Mouse (Mus musculus) left cerebral cortex, postnatal 14 days (tissue): ENCODE data around the gene Macrod1. TPM values are rescaled to one million over a fixed set of nuclear protein-coding genes. Genes with fewer than 3 reads are reported as not detected.

Experiments
- DNase-seq, 2 experiments: peaks; one replicate each; pipeline ENCODE4 v3.0.0; 2021 to 2022; ENCODE audit warnings: low spot score in 2 of 2, mixed read lengths in 1 of 2
- intact Hi-C: fragments of 180-260 bp; cut with DNase I; formaldehyde crosslinking; loops from one replicate; pipeline ENCODE4 v1.15.1; 2025
- total RNA-seq, 2 experiments: library from RNA; stranded (reverse); gene quantifications; 2 replicates each; pipeline ENCODE4 v1.2.3; 2021

Macrod1 gene
- total RNA-seq, 2 experiments from 2014 or later = 8.4 to 11.3 TPM

- intact Hi-C loops = no loop called here
- DNase-seq = no peak
These were observed 95.5 kb downstream of the Macrod1 start for GRCm38 (mm10) chr19:7151927-7152653.

GRCm38 (mm10) chr19:7153232-7153631, 96.6 kb downstream of the Macrod1 start:
- DNase-seq = peak in 1 of 2 experiments; percentile 41

GRCm38 (mm10) chr19:7155196-7155595, 98.6 kb downstream of the Macrod1 start:
- intact Hi-C loops = no loop called here
- peak in 1 of 2 experiments; percentile 62 for DNase-seq

More at GRCm38 (mm10) chr19:7153232-7153631, 96.6 kb downstream of the Macrod1 start:
- intact Hi-C loops = no loop called here

GRCm38 (mm10) chr19:7157734-7158133, 101.1 kb downstream of the Macrod1 start:
- intact Hi-C loops = no loop called here

DNA sequence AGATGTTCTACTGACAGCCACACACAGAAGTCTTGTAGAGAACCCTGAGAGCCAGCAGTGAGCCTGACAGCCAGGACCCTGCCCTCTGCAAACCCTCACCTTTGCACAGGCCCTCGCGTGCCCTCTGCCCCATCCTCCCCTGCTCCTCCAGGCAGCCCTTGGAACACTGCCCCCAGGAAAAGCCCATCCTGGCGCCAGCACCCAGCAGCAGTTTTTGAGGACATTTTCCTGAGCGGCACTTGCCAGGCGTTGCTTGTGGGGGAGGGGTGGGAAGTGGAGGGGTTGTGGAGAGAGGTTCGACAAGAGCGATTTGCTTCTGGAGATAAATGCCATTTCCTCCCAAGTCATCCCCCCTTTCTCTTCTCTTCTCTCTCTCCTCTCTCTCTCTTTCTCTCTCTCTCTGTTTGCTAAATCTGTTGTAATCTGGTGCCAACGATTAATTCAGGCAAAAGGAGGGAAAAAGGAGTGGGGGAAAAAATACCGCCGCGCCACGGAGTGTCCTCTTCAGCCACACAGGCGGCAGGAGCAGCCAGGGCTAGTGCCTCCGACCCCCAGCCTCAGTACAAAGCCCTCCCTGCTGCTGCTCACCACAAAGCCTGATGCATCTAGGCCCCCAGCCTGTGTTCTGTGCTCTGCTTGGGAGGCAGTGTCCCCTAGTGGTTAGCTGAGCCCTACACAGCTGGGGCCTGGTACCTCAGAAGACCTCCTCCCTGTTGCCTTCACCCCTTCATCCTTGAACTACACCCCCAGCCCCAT, 103.7 kb downstream of the Macrod1 start:
- DNase-seq = peak; percentile 59 to 62

More at GRCm38 (mm10) chr19:7157734-7158133, 101.1 kb downstream of the Macrod1 start:
- no peak for DNase-seq

DNA sequence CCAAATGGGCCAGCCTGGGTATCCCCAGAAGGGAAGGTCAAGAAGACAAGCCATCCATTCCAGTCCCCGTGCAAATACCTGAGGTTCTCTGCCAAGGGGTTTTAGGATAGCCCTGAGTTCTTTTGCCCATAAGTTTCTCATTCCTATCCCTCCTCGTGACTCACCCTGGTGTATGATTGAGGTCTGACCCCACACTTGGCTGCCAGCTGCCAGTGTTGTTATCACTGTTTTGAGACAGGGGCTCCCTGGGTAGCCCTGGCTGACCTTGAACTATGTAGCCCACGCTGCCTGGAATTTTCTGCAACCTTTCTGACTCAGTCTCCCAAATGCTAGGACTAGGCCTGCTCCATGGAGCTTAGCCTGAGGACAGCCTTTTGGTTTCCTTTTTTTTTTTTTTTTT, 104.5 kb downstream of the Macrod1 start:
- DNase-seq = no peak
- intact Hi-C loops = no loop called here

More for the DNA sequence above, 103.7 kb downstream of the Macrod1 start:
- intact Hi-C loops = loop anchor here (1.0 kb wide), 1 partner anchor 92 kb away; no protein-coding TSS in a partner anchor

DNA sequence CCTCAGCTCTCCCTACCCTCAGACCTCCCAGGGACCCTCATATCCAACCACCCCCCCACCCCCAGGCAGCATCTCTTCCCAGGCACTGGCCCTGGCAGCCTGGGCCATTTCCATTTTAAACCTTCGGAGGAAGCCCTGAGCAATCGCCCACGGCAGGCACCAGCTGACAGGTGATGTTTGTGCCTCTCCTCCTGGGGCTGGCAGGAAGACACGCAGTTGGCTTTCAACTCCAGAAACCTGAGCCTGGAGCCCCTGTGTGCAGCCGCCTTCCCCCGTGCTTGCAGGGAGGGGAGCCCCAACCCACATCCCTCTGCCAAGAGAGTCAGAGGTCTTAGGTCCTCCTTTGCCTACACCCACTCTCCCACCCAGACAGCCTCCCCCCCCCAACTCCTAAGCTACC, 107.6 kb downstream of the Macrod1 start:
- peak in 1 of 2 experiments; percentile 53 for DNase-seq

GRCm38 (mm10) chr19:7164820-7165323, 108.3 kb downstream of the Macrod1 start:
- intact Hi-C loops = loop anchor here (5.0 kb wide), 1 partner anchor 37 kb away; no protein-coding TSS in a partner anchor

More for the DNA sequence above, 107.6 kb downstream of the Macrod1 start:
- intact Hi-C loops = no loop called here

DNA sequence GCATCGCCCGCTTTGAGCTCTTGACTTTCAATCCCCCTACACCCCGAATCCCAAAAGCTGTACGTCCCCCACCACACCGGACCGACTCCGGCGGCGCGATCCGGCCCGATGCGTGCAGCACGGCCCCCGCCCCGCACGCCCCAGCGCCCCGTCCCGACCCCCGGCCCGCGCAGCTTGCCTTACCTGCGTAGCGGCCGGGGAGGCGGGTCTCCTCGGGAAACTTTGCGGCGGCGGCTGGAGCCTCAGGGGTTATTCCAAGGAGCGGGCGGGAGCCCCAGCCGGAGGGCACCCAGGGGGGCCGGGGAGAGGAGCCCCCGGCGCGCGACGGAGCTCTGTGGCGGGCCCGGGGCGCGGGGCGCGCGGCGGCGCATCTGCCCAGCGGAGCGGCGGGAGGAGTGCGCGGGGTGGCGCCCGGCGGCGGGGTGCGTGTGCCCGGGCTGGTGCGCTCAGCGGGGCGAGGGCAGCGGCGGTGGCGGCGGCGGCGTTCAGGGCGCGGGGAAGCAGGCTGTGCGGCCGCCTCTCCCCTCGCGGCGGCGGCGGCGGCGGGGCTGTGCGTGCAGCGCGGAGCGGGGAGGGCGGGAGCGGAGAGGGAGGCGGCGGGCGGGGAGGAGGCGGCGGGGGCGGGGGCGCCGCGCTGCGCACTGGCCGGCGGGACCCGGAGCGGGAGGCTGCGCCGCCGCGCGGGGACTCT, 109.0 kb downstream of the Macrod1 start:
- intact Hi-C loops = loop anchor here (5.0 kb wide), 1 partner anchor 37 kb away; no protein-coding TSS in a partner anchor
- DNase-seq = peak in 1 of 2 experiments; percentile 41

More at GRCm38 (mm10) chr19:7164820-7165323, 108.3 kb downstream of the Macrod1 start:
- DNase-seq = peak in 1 of 2 experiments; percentile 40

DNA sequence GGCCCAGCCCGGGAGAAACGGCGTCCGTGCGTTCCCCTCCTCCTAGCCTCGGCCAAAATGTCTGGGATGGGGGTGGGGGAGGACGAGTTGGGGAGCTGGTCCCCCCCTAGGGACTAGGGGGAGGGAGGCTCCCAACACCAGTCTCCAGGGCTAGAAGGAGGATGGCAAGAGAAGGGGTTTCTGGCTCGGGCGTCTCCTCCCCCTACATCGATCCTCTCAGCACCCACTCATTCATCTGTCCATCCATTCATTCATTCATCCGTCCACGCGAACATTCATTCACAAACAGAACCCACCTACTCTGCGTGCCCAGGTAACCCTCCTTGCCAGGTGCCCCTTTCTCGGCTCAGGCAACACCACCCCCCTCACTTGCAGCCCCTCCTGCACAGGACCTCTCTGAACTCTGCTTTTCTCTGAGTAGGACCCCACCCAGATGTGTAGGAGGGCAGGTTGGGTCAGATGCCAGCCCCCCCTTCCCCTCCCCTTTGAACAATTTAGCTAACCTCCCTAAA, 109.6 kb downstream of the Macrod1 start:
- intact Hi-C loops = loop anchor here (5.0 kb wide), 1 partner anchor 36 kb away; no protein-coding TSS in a partner anchor
- DNase-seq = no peak

GRCm38 (mm10) chr19:7166767-7167166, 110.2 kb downstream of the Macrod1 start:
- no peak for DNase-seq
- intact Hi-C loops = loop anchor here (5.0 kb wide), 1 partner anchor 36 kb away; no protein-coding TSS in a partner anchor

- DNase-seq = no peak
- intact Hi-C loops = loop anchor here (5.0 kb wide), 1 partner anchor 34 kb away; no protein-coding TSS in a partner anchor
These were observed 111.8 kb downstream of the Macrod1 start for GRCm38 (mm10) chr19:7168423-7168822.

GRCm38 (mm10) chr19:7170916-7171315, 114.3 kb downstream of the Macrod1 start:
- DNase-seq = no peak
- intact Hi-C loops = no loop called here

DNA sequence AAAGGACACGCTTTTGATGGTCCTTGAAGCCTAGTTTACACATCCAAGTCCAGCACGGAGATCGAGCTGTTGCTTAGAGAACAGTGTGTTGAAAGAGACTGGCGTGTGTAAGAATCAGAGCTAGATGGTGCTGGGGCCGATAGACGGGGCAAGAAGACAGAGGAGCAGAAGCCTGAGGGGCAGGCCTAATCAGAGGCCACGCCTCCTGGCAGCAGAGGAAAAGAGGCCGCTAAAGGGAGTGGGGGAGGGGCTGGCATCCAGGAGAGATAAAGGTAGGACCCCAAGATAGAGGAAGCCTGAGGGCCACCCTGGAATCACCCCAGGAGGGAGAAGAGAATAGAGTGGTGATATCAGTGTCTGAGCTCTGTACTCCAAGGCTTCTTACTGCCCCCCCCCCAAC, 114.8 kb downstream of the Macrod1 start:
- intact Hi-C loops = no loop called here
- no peak for DNase-seq

GRCm38 (mm10) chr19:7172051-7172866, 115.6 kb downstream of the Macrod1 start:
- DNase-seq = peak; percentile 76 to 85
- intact Hi-C loops = no loop called here

- intact Hi-C loops = no loop called here
- no peak for DNase-seq
These were observed 119.6 kb downstream of the Macrod1 start for GRCm38 (mm10) chr19:7176041-7176696.

DNA sequence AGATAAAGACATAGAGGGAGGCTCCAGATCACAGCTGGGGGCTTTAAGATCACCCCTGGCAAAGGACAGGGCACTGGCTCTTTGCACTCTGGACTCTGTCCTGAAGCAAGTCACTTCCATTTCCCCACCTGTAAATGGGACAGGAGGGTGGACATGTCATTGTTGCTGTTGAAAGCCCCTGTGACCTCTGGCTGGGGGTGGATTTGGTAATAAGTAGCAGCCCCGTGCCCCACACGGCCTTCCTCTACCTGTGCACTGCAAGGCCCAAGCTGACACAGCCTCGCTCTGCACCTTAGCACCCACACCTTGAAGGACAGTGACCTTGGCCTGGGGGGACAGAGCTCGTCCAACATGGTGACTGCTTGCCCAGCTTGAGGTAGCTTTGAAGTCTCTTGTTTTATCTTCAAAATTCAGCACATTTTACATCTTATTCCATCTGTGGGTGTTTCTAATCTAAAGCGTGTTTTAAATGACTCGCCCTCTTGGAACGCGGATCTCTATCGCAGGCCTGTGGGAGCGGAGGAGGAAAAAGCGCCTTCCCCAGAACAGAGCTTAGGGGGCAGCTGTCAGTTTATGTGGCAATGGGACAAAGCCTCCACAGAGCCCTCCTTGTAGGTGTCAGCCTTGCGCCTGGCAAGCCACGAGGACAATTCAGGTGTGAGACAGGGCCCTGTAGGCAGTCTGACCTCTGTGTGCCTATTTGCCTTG, 121.3 kb downstream of the Macrod1 start:
- intact Hi-C loops = no loop called here

More for the DNA sequence above, 121.3 kb downstream of the Macrod1 start:
- DNase-seq = no peak
